Mouse (Mus musculus) embryo, embryonic 11 days (tissue): Measurements from ENCODE around the gene Ppt2.

Experiments
- DNase-seq: peaks from one replicate; pipeline ENCODE4 v3.0.0-alpha.2; 2015

The Ppt2 gene

GRCm38 (mm10) chr17:34655581-34655991 is 27.3 kb upstream of the Ppt2 start:
- no peak for DNase-seq

GRCm38 (mm10) chr17:34655160-34655559 is 26.9 kb upstream of the Ppt2 start:
- no peak for DNase-seq

GRCm38 (mm10) chr17:34654392-34654791 is 26.1 kb upstream of the Ppt2 start:
- no peak for DNase-seq

GRCm38 (mm10) chr17:34653746-34654285 is 25.5 kb upstream of the Ppt2 start:
- peak; percentile 68 for DNase-seq

- DNase-seq = no peak
Observed at GRCm38 (mm10) chr17:34652985-34653384, 24.7 kb upstream of the Ppt2 start.

GRCm38 (mm10) chr17:34652546-34652945 is 24.2 kb upstream of the Ppt2 start:
- no peak for DNase-seq

- DNase-seq = peak; percentile 66
Observed at GRCm38 (mm10) chr17:34651507-34652221, 23.4 kb upstream of the Ppt2 start.

- no peak for DNase-seq
Observed at GRCm38 (mm10) chr17:34650781-34651180, 22.5 kb upstream of the Ppt2 start.

- no peak for DNase-seq
Observed at GRCm38 (mm10) chr17:34649106-34649864, 21.0 kb upstream of the Ppt2 start.

- DNase-seq = no peak
Observed at GRCm38 (mm10) chr17:34648141-34648890, 20.0 kb upstream of the Ppt2 start.

- DNase-seq = peak; percentile 97
Observed at GRCm38 (mm10) chr17:34646906-34647787, 18.8 kb upstream of the Ppt2 start, which contains the start of gene Atf6b. TSS of gene Atf6b (plus strand) at chr17:34647146.

- no peak for DNase-seq
Observed at GRCm38 (mm10) chr17:34645831-34646511, 17.7 kb upstream of the Ppt2 start.

- DNase-seq = no peak
Observed at GRCm38 (mm10) chr17:34645256-34645829, 17.0 kb upstream of the Ppt2 start.

GRCm38 (mm10) chr17:34644608-34645007 is 16.3 kb upstream of the Ppt2 start, which contains the start of gene Fkbpl:
TSS of gene Fkbpl (plus strand) at chr17:34644764.
- DNase-seq = peak; percentile 97

GRCm38 (mm10) chr17:34643944-34644343 is 15.6 kb upstream of the Ppt2 start:
- no peak for DNase-seq

- no peak for DNase-seq
Observed at GRCm38 (mm10) chr17:34643379-34643778, 15.1 kb upstream of the Ppt2 start.

- DNase-seq = no peak
Observed at GRCm38 (mm10) chr17:34641945-34642344, 13.6 kb upstream of the Ppt2 start.

- peak; percentile 74 for DNase-seq
Observed at GRCm38 (mm10) chr17:34640778-34641601, 12.7 kb upstream of the Ppt2 start.

GRCm38 (mm10) chr17:34639461-34640255 is 11.3 kb upstream of the Ppt2 start:
- DNase-seq = no peak
